Mouse (Mus musculus) intestine, postnatal 0 days (tissue): ENCODE measurements around the gene Prdm9. TPM values are rescaled to one million over a fixed set of nuclear protein-coding genes. Genes with fewer than 3 reads are reported as not detected.
A peak's percentile ranks its signal among the peaks of the same experiment; 100 is the strongest.

Source experiments
- ATAC-seq: fragments of 200-750 bp; cut with Nextera tagmentation; 2 replicates; pipeline ENCODE4 v1.8.0; 2017; ENCODE audit warnings: mild to moderate bottlenecking, moderate TSS enrichment, moderate library complexity
- H3K27ac ChIP-seq: fragments of 300-500 bp; sonication (generic); 2 replicates; pipeline ENCODE4 v1.5.1; 2014; ENCODE audit warnings: mild to moderate bottlenecking, low read depth, low read length, moderate library complexity
- H3K27me3 ChIP-seq: fragments of 300-500 bp; sonication (generic); replicated peaks from 2 replicates; pipeline ENCODE4 v1.6.1; 2014; ENCODE audit warnings: low read length, mixed read lengths; ENCODE audit not compliant: control insufficient read depth, insufficient read depth
- H3K36me3 ChIP-seq: fragments of 300-500 bp; sonication (generic); 2 replicates; pipeline ENCODE4 v1.6.1; 2014; ENCODE audit warnings: mild to moderate bottlenecking, moderate library complexity; ENCODE audit not compliant: control insufficient read depth, insufficient read depth
- H3K4me1 ChIP-seq: fragments of 300-500 bp; sonication (generic); replicated peaks from 2 replicates; pipeline ENCODE4 v1.6.1; 2014; ENCODE audit warnings: antibody characterized with exemption, low read length, mixed read lengths; ENCODE audit not compliant: control insufficient read depth, insufficient read depth
- H3K4me2 ChIP-seq: fragments of 300-500 bp; sonication (generic); replicated peaks from 2 replicates; pipeline ENCODE4 v1.6.1; 2014; ENCODE audit warnings: low read depth, mild to moderate bottlenecking, moderate library complexity
- H3K4me3 ChIP-seq: fragments of 300-500 bp; sonication (generic); 2 replicates; pipeline ENCODE4 v1.5.1; 2014; ENCODE audit warnings: low read depth, low read length
- H3K9ac ChIP-seq: fragments of 300-500 bp; sonication (generic); 2 replicates; pipeline ENCODE4 v1.6.1; 2014; ENCODE audit warnings: mild to moderate bottlenecking, low read depth, low read length
- H3K9me3 ChIP-seq: fragments of 300-500 bp; sonication (generic); 2 replicates; pipeline ENCODE4 v1.6.1; 2016; ENCODE audit warnings: mixed run types; ENCODE audit not compliant: control insufficient read depth
- CTCF ChIP-seq: sonication (generic); IDR thresholded peaks from 2 replicates; pipeline ENCODE4 v1.5.1; 2016; ENCODE audit warnings: low read depth, mild to moderate bottlenecking, control low read depth, antibody characterized with exemption, moderate library complexity
- WGBS: fragments of 180-500 bp; shearing (Covaris S2); extraction: QIAGEN DNeasy Blood & Tissue Kit; methylation state at CpG from one replicate; pipeline ENCODE4 v1.1.7; 2014; 5-methylcytosine and 5-hydroxymethylcytosine counted together
- polyA plus RNA-seq: library from polyadenylated mRNA; unstranded; fragments of >200 nt; fragmentation: Nextera tagmentation; extraction: Ambion mirVana; gene quantifications from 2 replicates; pipeline ENCODE4 v1.2.1, GENCODE M21; 2015

The Prdm9 gene
- polyA plus RNA-seq: 1.5 and 1.8 TPM in 2 replicates

DNA sequence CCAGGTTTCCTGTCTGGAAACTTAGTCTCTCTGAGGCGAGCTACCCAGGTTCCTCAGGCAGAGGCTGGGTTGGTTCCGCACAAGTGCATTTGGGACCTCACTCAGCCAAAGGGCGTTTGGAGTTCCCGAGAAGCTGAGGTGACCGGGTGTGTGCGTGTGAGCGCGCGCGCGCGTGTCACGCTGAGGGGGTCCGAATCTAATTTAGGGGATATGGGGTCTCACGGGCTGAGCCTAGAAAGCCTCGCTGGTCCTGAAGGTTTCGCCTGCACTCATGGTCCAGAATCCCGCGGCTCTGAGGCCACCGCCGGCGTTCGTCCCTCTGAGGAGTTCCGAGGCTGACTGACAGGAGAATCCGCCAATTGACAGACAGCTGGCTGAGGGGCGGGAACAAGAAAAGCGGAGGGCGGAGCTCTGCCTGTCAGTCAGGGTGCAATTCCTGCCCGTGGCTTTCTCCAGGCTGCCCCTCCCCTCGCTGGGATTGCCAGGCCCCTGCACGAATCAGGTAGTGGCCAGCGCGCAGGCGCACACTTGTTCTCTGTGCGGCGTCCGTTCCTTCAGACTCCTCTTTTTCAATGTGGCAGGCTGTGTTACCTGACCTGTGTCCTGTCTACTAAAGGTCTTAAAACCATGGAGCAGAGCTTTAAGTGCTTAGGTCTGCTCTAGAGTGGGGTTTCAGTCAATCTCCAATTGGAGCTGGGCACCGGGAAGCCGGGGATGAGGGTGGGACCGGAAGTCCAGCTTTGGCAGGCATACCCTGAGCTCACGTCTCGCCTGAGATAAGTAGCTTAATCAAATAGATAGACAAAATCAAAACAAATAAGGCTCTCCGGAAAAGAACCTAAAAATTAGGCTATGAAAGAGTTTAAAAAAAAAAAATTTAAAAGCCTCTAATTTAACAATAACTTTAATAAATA, at the start of gene Prdm9:
Gene Prdm9 (minus strand): TSS at position 341 of the 914 bp plus-strand sequence.
- peak; percentile 100 for ATAC-seq
- peak within 1 kb of the TSS; percentile 75 for H3K9ac ChIP-seq
- no peaks in the 10 kb centered on the region for H3K9me3 ChIP-seq
- TF ChIP-seq CTCF: no peak
- peak within 1 kb of the TSS; percentile 86 for H3K27ac ChIP-seq
- H3K36me3 ChIP-seq: no peaks in the 10 kb centered on the region
- no peaks in the 10 kb centered on the region for H3K4me1 ChIP-seq
- WGBS: under 1% methylated on average over 43 of the region's 43 CpGs
- peak within 1 kb of the TSS; percentile 96 for H3K4me2 ChIP-seq
- H3K4me3 ChIP-seq: peak within 1 kb of the TSS; percentile 76
- no peaks in the 10 kb centered on the region for H3K27me3 ChIP-seq

DNA sequence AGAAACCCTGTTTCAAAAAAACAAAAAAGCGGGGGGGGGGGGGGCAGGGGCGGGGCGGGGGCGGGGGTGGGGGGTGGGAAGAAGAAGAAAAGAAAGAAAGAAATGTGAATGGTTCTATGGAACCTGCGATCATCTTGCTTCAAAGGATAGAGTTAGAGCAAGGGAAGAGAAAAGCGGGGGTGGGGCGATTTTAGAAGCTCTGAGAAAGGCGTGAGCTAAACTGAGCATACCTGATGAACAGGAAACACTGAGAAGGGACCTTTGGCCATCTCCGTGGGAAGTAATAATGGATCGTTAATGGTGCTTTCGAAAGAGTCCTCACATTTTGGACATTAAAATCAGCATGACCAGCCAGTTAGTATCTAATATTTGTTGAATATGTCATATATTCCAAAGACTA, 35.3 kb upstream of the Prdm9 start:
- no peak overlapping the region for H3K4me2 ChIP-seq
- no peak for TF ChIP-seq CTCF
- no peaks in the 10 kb centered on the region for H3K27me3 ChIP-seq
- no peak overlapping the region for H3K4me3 ChIP-seq
- no peak overlapping the region for H3K9ac ChIP-seq
- 0 out of 2 replicates have a peak, but pooled peaks have one; percentile 28 for ATAC-seq
- H3K36me3 ChIP-seq: no peaks in the 10 kb centered on the region
- 61% methylated on average over 7 of the region's 11 CpGs for WGBS
- no peaks in the 10 kb centered on the region for H3K4me1 ChIP-seq
- H3K9me3 ChIP-seq: no peaks in the 10 kb centered on the region
- no peak overlapping the region for H3K27ac ChIP-seq

DNA sequence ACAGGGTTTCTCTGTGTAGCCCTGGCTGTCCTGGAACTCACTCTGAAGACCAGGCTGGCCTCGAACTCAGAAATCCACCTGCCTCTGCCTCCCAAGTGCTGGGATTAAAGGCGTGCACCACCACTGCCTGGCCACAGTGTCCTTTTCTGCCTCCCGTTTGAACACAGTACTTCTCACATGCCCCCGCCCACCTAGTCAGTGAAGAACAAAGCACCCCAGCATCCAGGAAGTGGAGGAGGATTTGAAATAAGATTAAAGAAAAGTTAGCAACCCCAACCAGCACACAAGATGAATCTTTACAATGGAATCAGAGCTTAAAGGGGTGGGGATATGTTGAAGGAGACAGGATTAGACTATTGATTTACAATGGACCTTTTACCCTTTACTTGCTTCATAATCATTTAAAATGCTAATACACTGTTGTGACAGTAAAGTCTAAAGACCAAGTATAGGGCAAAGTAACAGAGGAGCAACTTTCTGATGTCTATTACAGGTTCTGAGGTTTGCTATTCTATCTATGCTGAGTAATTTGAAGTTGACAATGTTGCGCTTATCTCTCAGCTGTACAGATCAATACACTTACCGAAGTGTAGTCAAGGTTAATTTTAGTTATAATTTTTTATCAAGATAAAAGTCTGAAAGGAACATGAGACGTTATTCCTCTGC, 27.2 kb upstream of the Prdm9 start:
- Histone ChIP-seq H3K27me3 (no peaks in the 10 kb centered on the region), H3K4me2 (no peak overlapping the region), H3K4me1 (0 out of 2 replicates have a peak, but pooled peaks cover 4% of the 10 kb centered on the region), H3K9ac (no peak overlapping the region), H3K36me3 (no peaks in the 10 kb centered on the region), H3K27ac (no peak overlapping the region), H3K9me3 (no peaks in the 10 kb centered on the region), H3K4me3 (no peak overlapping the region)
- TF ChIP-seq CTCF: no peak
- ATAC-seq: peak; percentile 75
- WGBS: 54% methylated on average over 6 of the region's 7 CpGs

DNA sequence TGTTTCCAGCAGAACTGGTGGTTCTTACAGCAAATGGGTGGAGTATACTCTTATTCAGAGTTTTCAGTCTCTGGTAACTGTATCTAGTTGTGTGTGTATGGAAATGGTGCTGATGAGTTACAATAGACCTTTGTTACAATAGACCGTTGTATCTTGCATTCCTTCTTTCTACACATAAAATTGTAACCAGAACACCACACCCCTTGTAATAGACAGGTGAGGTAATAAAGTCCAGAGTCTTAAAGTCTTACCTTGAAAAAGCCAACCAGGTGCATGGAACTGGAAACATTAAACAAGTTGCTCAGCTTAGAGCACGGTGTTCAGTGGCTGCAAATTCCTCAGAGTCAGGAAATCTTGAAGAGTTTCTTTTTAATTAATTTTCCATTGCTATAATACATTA, 24.0 kb upstream of the Prdm9 start:
- H3K27ac ChIP-seq: no peak overlapping the region
- no peak for TF ChIP-seq CTCF
- H3K27me3 ChIP-seq: no peaks in the 10 kb centered on the region
- no peaks in the 10 kb centered on the region for H3K9me3 ChIP-seq
- H3K4me3 ChIP-seq: no peak overlapping the region
- no peaks in the 10 kb centered on the region for H3K36me3 ChIP-seq
- WGBS: 41% methylated on average over 2 of the region's 2 CpGs
- H3K4me2 ChIP-seq: no peak overlapping the region
- 0 out of 2 replicates have a peak, but pooled peaks cover 4% of the 10 kb centered on the region for H3K4me1 ChIP-seq
- ATAC-seq: peak; percentile 85
- H3K9ac ChIP-seq: no peak overlapping the region

DNA sequence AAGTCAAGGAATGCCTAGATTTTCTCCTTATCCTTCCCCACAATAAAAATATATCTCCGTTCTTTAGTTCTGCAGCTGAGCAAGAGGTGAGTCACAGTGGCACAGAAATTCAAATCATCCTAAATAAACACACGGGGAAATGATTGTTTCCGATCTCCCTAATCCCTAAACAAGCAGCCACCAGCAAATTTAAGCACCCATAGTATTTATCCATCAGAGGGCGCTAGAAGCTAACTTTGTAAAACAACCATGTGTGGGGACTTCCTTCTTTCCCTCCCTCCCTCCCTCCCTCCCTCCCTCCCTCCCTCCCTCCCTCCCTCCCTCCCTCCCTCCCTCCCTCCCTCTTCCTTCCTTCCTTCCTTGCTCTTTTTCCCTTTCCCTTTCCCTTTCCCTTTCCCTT, 21.5 kb upstream of the Prdm9 start:
- ATAC-seq: no peak
- no peak overlapping the region for H3K4me3 ChIP-seq
- H3K9ac ChIP-seq: no peak overlapping the region
- TF ChIP-seq CTCF: peak; percentile 39
- H3K27ac ChIP-seq: no peak overlapping the region
- H3K27me3 ChIP-seq: no peaks in the 10 kb centered on the region
- H3K4me2 ChIP-seq: no peak overlapping the region
- 0 out of 2 replicates have a peak, but pooled peaks cover 4% of the 10 kb centered on the region for H3K4me1 ChIP-seq
- WGBS: 29% methylated on average over 4 of the region's 4 CpGs
- no peaks in the 10 kb centered on the region for H3K9me3 ChIP-seq
- no peaks in the 10 kb centered on the region for H3K36me3 ChIP-seq

DNA sequence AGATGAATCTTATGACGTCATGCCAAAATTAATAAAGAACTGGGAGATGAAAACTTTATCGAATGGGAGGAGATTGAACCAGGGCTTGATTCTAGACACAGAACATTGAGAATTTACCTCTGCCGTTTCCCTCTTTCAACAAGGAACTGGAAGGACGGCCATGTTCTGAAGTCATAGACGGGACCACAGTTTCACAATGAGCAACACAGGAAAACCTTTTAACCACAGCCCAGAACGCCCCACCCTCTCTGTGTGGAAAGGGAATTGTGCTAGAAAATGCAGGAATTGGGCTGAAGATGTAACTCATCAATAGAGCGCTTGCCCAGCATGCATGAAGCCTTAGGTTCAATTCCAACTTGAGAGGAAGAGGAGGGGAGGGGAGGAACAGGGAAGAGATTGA, 18.9 kb upstream of the Prdm9 start:
- no peaks in the 10 kb centered on the region for H3K36me3 ChIP-seq
- no peaks in the 10 kb centered on the region for H3K27me3 ChIP-seq
- no peak overlapping the region for H3K4me2 ChIP-seq
- ATAC-seq: no peak
- 81% methylated on average over 7 of the region's 7 CpGs for WGBS
- no peaks in the 10 kb centered on the region for H3K9me3 ChIP-seq
- H3K4me1 ChIP-seq: no peaks in the 10 kb centered on the region
- H3K27ac ChIP-seq: no peak overlapping the region
- TF ChIP-seq CTCF: no peak
- H3K9ac ChIP-seq: no peak overlapping the region
- no peak overlapping the region for H3K4me3 ChIP-seq
